Mouse (Mus musculus): ENCODE results near the gene Arhgef6.

Gene Arhgef6

GRCm38 (mm10) chrX:57198036-57198435 lies 140.5 kb downstream of the Arhgef6 start:
- DNase-seq (ENCODE audit: extremely low spot score, low read depth, low spot score), result no peak

GRCm38 (mm10) chrX:57196319-57196718 lies 142.2 kb downstream of the Arhgef6 start:
- no peak for DNase-seq (ENCODE audit: extremely low spot score, low read depth, low spot score)

GRCm38 (mm10) chrX:57189335-57189734 lies 149.2 kb downstream of the Arhgef6 start:
- DNase-seq (ENCODE audit: extremely low spot score, low read depth, low spot score), result no peak

GRCm38 (mm10) chrX:57187301-57187700 lies 151.2 kb downstream of the Arhgef6 start:
- DNase-seq (ENCODE audit: extremely low spot score, low read depth, low spot score), result no peak

GRCm38 (mm10) chrX:57183359-57183758 lies 155.2 kb downstream of the Arhgef6 start:
- no peak for DNase-seq (ENCODE audit: extremely low spot score, low read depth, low spot score)

GRCm38 (mm10) chrX:57182470-57182869 lies 156.1 kb downstream of the Arhgef6 start:
- no peak for DNase-seq (ENCODE audit: extremely low spot score, low read depth, low spot score)
